Mouse (Mus musculus) cortical plate, adult 2 months (tissue): ENCODE data around the gene Crybb3. TPM values are rescaled to one million over a fixed set of nuclear protein-coding genes. Genes with fewer than 3 reads are reported as not detected.

Experiments
- H3K27ac ChIP-seq: fragments of 200-500 bp; 2 replicates; pipeline ENCODE4 v1.5.1; 2012; ENCODE audit warnings: low read length, control low read depth, inconsistent platforms; ENCODE audit not compliant: insufficient read depth
- H3K4me1 ChIP-seq: fragments of 200-500 bp; 2 replicates; pipeline ENCODE4 v1.6.1; 2011; ENCODE audit warnings: low read length; ENCODE audit not compliant: control insufficient read depth, insufficient read depth
- H3K4me3 ChIP-seq: fragments of 200-500 bp; 2 replicates; pipeline ENCODE4 v1.5.1; 2011; ENCODE audit warnings: mild to moderate bottlenecking, low read length, control low read depth; ENCODE audit not compliant: insufficient read depth
- CTCF ChIP-seq: fragments of 200-500 bp; IDR thresholded peaks from 2 replicates; pipeline ENCODE4 v1.5.1; 2011; ENCODE audit warnings: mild to moderate bottlenecking, control low read depth, low read length; ENCODE audit not compliant: insufficient read depth; ENCODE audit errors: extremely low read depth
- POLR2A ChIP-seq: fragments of 200-500 bp; IDR thresholded peaks from 2 replicates; pipeline ENCODE4 v1.6.1; 2011; ENCODE audit warnings: mild to moderate bottlenecking, low read length, control low read depth; ENCODE audit not compliant: insufficient read depth; ENCODE audit errors: extremely low read depth
- polyA plus RNA-seq: library from polyadenylated mRNA; depleted of rRNA; stranded (reverse); fragments of >200 nt; gene quantifications from 2 replicates; pipeline ENCODE4 v1.2.3, GENCODE M21; 2012; rRNA removed

The Crybb3 gene
- polyA plus RNA-seq, result 4.6 and 5.7 TPM in 2 replicates

GRCm38 (mm10) chr5:113081439-113081838 lies at the start of gene Crybb3:
Crybb3 (minus strand) TSS chr5:113081584.
- Histone ChIP-seq H3K4me1 (peaks cover 5% of the 10 kb centered on the region), H3K27ac (no peak within 1 kb of the TSS), H3K4me3 (no peak within 1 kb of the TSS)
- TF ChIP-seq POLR2A (no peak), CTCF (no peak)

DNA sequence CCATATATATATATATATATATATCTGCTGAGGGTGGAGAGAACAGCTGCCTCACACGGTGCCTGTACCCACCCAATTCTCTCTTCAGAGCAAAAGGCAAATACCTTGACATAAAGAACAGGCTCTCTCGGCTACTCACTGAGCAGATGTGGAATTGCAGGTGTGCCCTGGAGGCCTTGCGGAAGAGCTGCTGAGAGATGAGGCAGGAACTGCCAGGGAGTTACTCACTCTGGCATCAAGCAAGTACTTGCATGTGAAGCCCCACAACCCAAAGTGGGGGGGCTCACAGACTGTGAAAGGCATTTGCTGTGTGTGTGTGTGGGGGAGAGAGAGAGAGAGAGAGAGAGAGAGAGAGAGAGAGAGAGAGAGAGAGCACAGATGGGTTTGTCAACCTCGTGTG lies 47.0 kb upstream of the Crybb3 start:
- Histone ChIP-seq H3K4me1 (0 out of 2 replicates have a peak, but pooled peaks cover 2% of the 10 kb centered on the region), H3K4me3 (no peak overlapping the region), H3K27ac (no peak overlapping the region)
- TF ChIP-seq CTCF, result no peak
- no peak for TF ChIP-seq POLR2A

- H3K4me3 ChIP-seq, result no peak overlapping the region
- TF ChIP-seq CTCF (no peak), POLR2A (no peak)
- H3K27ac ChIP-seq, result no peak overlapping the region
- H3K4me1 ChIP-seq, result peaks cover 6% of the 10 kb centered on the region; the same call in 1 of the 2 replicates
These were observed 45.1 kb upstream of the Crybb3 start for GRCm38 (mm10) chr5:113126476-113126875.

DNA sequence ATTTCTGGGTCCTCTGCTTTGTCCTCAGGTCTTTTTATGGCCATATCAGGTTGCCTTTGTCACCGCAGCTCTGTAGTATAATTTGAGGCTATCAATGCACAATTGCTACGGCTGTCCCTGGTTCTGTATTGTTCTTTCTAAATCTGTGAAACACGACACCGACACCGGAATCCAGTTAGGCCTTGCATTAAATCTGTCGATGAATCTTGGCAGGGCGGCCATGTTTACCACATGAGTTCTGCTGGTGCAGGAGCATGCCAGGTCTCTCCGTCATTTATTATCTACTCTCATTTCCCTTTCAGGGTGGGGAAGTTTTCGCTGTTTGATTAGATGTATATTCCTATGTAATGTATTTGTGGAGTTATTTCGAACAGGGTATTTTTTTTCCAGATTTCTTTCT lies 42.3 kb upstream of the Crybb3 start:
- Histone ChIP-seq H3K4me3 (no peak overlapping the region), H3K27ac (no peak overlapping the region), H3K4me1 (peaks cover 16% of the 10 kb centered on the region)
- TF ChIP-seq POLR2A (no peak), CTCF (no peak)

- TF ChIP-seq CTCF, result no peak
- no peak for TF ChIP-seq POLR2A
- Histone ChIP-seq H3K27ac (no peak overlapping the region), H3K4me1 (peaks cover 16% of the 10 kb centered on the region), H3K4me3 (no peak overlapping the region)
These were observed 41.1 kb upstream of the Crybb3 start for GRCm38 (mm10) chr5:113122326-113123054.

DNA sequence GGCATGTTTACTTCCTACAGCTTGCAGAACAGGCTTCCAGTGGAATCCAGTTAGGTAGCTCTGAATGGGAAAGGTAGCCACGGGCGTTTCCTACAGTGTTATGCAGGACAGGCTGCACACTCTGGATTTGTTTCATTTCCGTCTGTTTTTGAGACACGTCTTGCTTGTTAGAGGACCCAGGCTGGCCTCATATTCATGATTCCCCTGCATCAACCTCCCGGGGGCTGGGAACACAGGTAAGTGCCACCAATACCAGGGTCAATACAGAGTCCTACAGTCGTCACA lies 40.1 kb upstream of the Crybb3 start:
- no peak overlapping the region for H3K4me3 ChIP-seq
- no peak overlapping the region for H3K27ac ChIP-seq
- H3K4me1 ChIP-seq, result peaks cover 15% of the 10 kb centered on the region
- TF ChIP-seq POLR2A (no peak), CTCF (no peak)

DNA sequence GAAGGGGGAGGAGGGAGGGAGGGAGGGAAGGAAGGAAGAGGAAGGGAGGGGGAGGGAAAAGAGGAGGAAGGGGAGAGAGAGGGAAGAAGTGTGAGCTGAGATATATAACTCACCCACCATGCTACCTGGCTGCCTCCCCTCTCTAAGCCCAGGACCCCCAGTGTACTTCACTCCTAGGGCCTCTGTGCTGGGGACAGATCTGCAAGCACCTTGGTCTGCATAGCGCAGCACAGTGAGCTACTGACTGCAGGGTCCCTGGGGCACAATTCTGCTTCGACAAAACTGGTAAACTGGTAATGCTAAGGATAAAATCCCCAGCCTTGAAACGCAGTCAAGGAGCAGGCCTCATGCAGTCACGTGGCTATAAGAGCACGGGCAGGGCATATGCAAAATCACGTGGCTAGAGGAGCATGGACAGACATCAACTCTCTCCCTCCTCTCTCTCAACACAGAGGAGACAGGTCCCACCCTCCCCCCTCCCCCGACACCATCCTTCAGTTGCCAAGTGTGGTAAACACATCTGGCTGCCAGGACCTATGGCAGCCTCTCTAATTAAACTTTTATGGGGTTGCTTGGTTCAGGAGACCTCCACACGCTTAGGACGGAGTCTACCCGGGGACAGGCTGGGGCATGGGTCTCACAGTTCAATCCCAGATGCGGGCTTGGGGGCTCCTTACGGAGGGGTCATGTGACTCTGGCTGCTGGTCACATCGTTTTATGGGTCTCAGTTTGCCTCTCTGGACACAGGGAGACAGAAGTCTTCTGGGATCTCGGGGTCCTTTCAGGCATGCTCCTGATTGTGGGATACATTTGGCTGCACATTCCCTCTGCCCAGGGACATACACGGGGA lies 39.6 kb upstream of the Crybb3 start:
- H3K27ac ChIP-seq, result no peak overlapping the region
- H3K4me1 ChIP-seq, result peaks cover 17% of the 10 kb centered on the region
- no peak for TF ChIP-seq POLR2A
- TF ChIP-seq CTCF, result no peak
- no peak overlapping the region for H3K4me3 ChIP-seq

DNA sequence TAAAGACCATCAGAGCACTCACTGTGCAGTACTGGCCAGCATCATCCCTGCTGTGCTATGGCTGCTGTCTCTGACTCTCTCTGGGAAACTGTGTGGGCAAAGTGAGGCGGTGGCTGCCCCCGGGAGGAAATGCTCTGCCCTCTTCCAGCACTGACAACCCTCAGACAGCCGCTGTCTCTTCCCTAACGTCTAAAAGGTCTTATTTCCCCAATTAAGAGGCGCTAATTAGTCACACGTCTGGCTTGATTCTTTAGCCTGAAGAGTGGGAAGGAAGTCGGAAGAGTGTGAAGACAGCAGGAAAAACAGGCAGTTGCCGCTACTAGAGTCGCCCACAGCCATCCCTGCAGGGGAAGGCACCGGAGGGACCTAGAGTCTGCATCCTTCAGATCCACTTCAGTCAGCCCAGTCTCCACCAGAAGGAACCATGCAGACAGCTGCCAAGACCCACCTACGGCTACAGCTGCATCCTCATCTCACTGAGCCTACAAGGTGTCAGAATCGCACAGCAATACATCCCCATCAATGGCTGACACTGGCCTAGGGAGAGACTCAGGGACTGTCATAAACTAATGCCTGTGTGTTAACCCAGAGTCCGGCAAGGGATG lies 38.6 kb upstream of the Crybb3 start:
- Histone ChIP-seq H3K4me1 (peaks cover 17% of the 10 kb centered on the region), H3K27ac (no peak overlapping the region), H3K4me3 (no peak overlapping the region)
- no peak for TF ChIP-seq CTCF
- no peak for TF ChIP-seq POLR2A

GRCm38 (mm10) chr5:113119291-113119690 lies 37.9 kb upstream of the Crybb3 start:
- peaks cover 20% of the 10 kb centered on the region for H3K4me1 ChIP-seq
- TF ChIP-seq POLR2A (no peak), CTCF (no peak)
- H3K4me3 ChIP-seq, result no peak overlapping the region
- H3K27ac ChIP-seq, result no peak overlapping the region
